Mouse (Mus musculus) ES-Bruce4 (cell line): ENCODE results near the gene Slc35b4.

Experiments
- CTCF ChIP-seq: IDR thresholded peaks from one replicate; pipeline ENCODE4 v1.8.1; 2011; ENCODE audit warnings: low read depth, low read length
- EP300 ChIP-seq: IDR thresholded peaks from 2 replicates; pipeline ENCODE4 v1.6.1; 2011; ENCODE audit warnings: low read depth, low read length; ENCODE audit not compliant: insufficient read depth
- POLR2A ChIP-seq: IDR thresholded peaks from one replicate; pipeline ENCODE4 v1.8.1; 2011; ENCODE audit warnings: low read length; ENCODE audit not compliant: insufficient read depth

GRCm38 (mm10) chr6:34132391-34132790, 44.5 kb downstream of the Slc35b4 start:
- no peak for TF ChIP-seq POLR2A
- no peak for TF ChIP-seq CTCF
- no peak for TF ChIP-seq EP300
